Mouse (Mus musculus) neutrophil, adult 5-6 weeks (primary cell): ENCODE results near the gene Tmem59. TPM values are rescaled to one million over a fixed set of nuclear protein-coding genes. Genes with fewer than 3 reads are reported as not detected.
A peak's percentile ranks its signal among the peaks of the same experiment; 100 is the strongest.

ENCODE experiments used
- ATAC-seq: fragments of 151-379, 151-347 bp; 2 replicates; pipeline ENCODE4 v1.8.0; 2017; ENCODE audit warnings: mild to moderate bottlenecking, moderate TSS enrichment; ENCODE audit not compliant: insufficient number of reproducible peaks, poor library complexity, low FRiP score, severe bottlenecking; ENCODE audit errors: extremely low read depth
- total RNA-seq: library from RNA; stranded (forward); fragments of 200-1000 nt; gene quantifications from 2 replicates; pipeline ENCODE4 v1.2.3, GENCODE M21; 2017

Gene Tmem59
- total RNA-seq, 1 experiment from 2014 or later: 202 TPM

GRCm38 (mm10) chr4:107221524-107221923 is 43.3 kb downstream of the Tmem59 start:
- no peak for ATAC-seq

GRCm38 (mm10) chr4:107223225-107224204 is 45.3 kb downstream of the Tmem59 start:
- ATAC-seq: no peak

- no peak for ATAC-seq
Measured at GRCm38 (mm10) chr4:107226313-107226712, 48.1 kb downstream of the Tmem59 start.

GRCm38 (mm10) chr4:107232219-107232618 is 54.0 kb downstream of the Tmem59 start:
- ATAC-seq: no peak

- no peak for ATAC-seq
Measured at GRCm38 (mm10) chr4:107238253-107238652, 60.1 kb downstream of the Tmem59 start.

- no peak for ATAC-seq
Measured at GRCm38 (mm10) chr4:107240196-107240595, 62.0 kb downstream of the Tmem59 start.

- no peak for ATAC-seq
Measured at GRCm38 (mm10) chr4:107243365-107244333, 65.5 kb downstream of the Tmem59 start.

GRCm38 (mm10) chr4:107245368-107245767 is 67.2 kb downstream of the Tmem59 start:
- no peak for ATAC-seq

GRCm38 (mm10) chr4:107246040-107246439 is 67.8 kb downstream of the Tmem59 start:
- ATAC-seq: no peak

GRCm38 (mm10) chr4:107247110-107247509 is 68.9 kb downstream of the Tmem59 start:
- no peak for ATAC-seq

GRCm38 (mm10) chr4:107248061-107248460 is 69.9 kb downstream of the Tmem59 start:
- no peak for ATAC-seq

GRCm38 (mm10) chr4:107249471-107249870 is 71.3 kb downstream of the Tmem59 start:
- no peak for ATAC-seq

GRCm38 (mm10) chr4:107250494-107250893 is 72.3 kb downstream of the Tmem59 start:
- ATAC-seq: peak; percentile 18; the same call in 1 of the 2 replicates

Other genes starting within 250 kb of the Tmem59 start
- gene Mrpl37, start 111.5 kb upstream of the Tmem59 start, total RNA-seq: 26.4 and 31.7 TPM in 2 replicates
- gene Cyb5rl, start 111.4 kb upstream of the Tmem59 start, total RNA-seq: 6.0 and 13.0 TPM in 2 replicates
- not detected in 2 replicates for gene Cdcp2, start 81.5 kb upstream of the Tmem59 start, total RNA-seq
- 22.0 and 23.8 TPM in 2 replicates for gene Tceanc2, start 717 bp downstream of the Tmem59 start, total RNA-seq
- gene Ldlrad1, start 30.8 kb downstream of the Tmem59 start, total RNA-seq: 0.70 TPM in 1 of 2 replicates, not detected in the other
- 6.1 and 7.9 TPM in 2 replicates for gene Lrrc42, start 75.1 kb downstream of the Tmem59 start, total RNA-seq
- gene Hspb11, start 75.2 kb downstream of the Tmem59 start, total RNA-seq: 5.5 and 11.1 TPM in 2 replicates
- gene Dio1, start 128.8 kb downstream of the Tmem59 start, total RNA-seq: not detected in 2 replicates
- gene Yipf1, start 136.0 kb downstream of the Tmem59 start, total RNA-seq: 49.5 and 59.7 TPM in 2 replicates
- gene Ndc1, start 189.4 kb downstream of the Tmem59 start, total RNA-seq: 4.8 and 6.1 TPM in 2 replicates